Mouse (Mus musculus) kidney, adult 2 months (tissue): ENCODE measurements around the gene Vwf.

Experiments
- CTCF ChIP-seq: fragments of 200-500 bp; conservative IDR thresholded peaks from 2 replicates; pipeline ENCODE4 v1.5.1; 2011; ENCODE audit warnings: low read depth, mild to moderate bottlenecking, control low read depth, low read length, moderate library complexity, mixed read lengths; ENCODE audit not compliant: insufficient read depth, insufficient read length
- POLR2A ChIP-seq: fragments of 200-500 bp; IDR thresholded peaks from one replicate; pipeline ENCODE4 v1.6.1; 2011; ENCODE audit warnings: low read depth, low read length, control low read depth

DNA sequence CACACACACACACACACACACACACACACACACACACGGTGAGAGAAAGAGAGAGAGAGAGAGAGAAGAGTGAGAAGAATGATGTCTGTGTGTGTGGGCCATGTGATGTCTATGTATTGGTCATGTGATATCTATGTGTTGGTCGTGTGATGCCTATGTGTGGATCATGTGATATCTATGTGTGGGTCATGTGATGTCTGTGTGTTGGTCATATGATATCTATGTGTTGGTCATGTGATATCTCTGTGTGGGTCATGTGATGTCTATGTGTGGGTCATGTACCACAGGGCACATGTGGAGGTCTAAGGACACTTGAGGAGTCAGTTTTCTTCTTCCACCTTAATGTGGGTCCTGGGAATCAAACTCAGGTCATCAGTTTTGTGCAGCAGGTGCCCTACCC lies 33.3 kb downstream of the Vwf start:
- TF ChIP-seq CTCF (no peak), POLR2A (no peak)
